Mouse (Mus musculus) layer of hippocampus, adult 6 months (tissue): ENCODE data around the gene Manea. TPM values are rescaled to one million over a fixed set of nuclear protein-coding genes. Genes with fewer than 3 reads are reported as not detected.

Experiments
- long read RNA-seq, 2 experiments: library from polyadenylated mRNA; unstranded; transcript quantifications; one replicate each; pipeline ENCODE4 v2.0.0; 2019 to 2020
- polyA plus RNA-seq: library from polyadenylated mRNA; unstranded; fragments of <200 nt; fragmentation: Nextera tagmentation; gene quantifications from 2 replicates; pipeline ENCODE4 v1.2.3, GENCODE M21; 2021

The Manea gene
- 7.0 and 12.9 TPM in 2 replicates for polyA plus RNA-seq
- long read RNA-seq, experiment 1, full-length matches to known transcripts: 3 of 9 reads
- long read RNA-seq, experiment 1, partial matches to known transcripts: 0 of 9 reads
- long read RNA-seq, experiment 1, other reads (novel, unspliced or antisense): 6 of 9 reads
- long read RNA-seq, experiment 2, full-length matches to known transcripts: 36 of 43 reads
- long read RNA-seq, experiment 2, partial matches to known transcripts: 1 of 43 reads
- long read RNA-seq, experiment 2, other reads (novel, unspliced or antisense): 6 of 43 reads

GRCm38 (mm10) chr4:26346443-26347106, at the start of gene Manea:
TSS of gene Manea (minus strand) at chr4:26346891.

